Mouse (Mus musculus) limb, embryonic 11.5 days (tissue): ENCODE results near the gene Atp6v1c2. TPM values are rescaled to one million over a fixed set of nuclear protein-coding genes. Genes with fewer than 3 reads are reported as not detected.

Experiments used
- ATAC-seq: fragments of 200-750 bp; cut with Nextera tagmentation; 2 replicates; pipeline ENCODE4 v1.8.0; 2017; ENCODE audit warnings: low read depth; ENCODE audit not compliant: insufficient number of reproducible peaks, low FRiP score, low TSS enrichment
- DNase-seq: peaks from one replicate; pipeline ENCODE4 v3.0.0-alpha.2; 2015; ENCODE audit warnings: low spot score
- H3K27ac ChIP-seq: fragments of 300-500 bp; sonication (generic); replicated peaks from 2 replicates; pipeline ENCODE4 v1.5.1; 2014; ENCODE audit warnings: low read depth, mild to moderate bottlenecking, low read length
- H3K27me3 ChIP-seq: fragments of 300-500 bp; sonication (generic); 2 replicates; pipeline ENCODE4 v1.6.1; 2014; ENCODE audit warnings: mild to moderate bottlenecking, low read length, mixed read lengths; ENCODE audit not compliant: control insufficient read depth, insufficient read depth
- H3K36me3 ChIP-seq: fragments of 300-500 bp; sonication (generic); 2 replicates; pipeline ENCODE4 v1.6.1; 2014; ENCODE audit warnings: mild to moderate bottlenecking, low read length, moderate library complexity, mixed read lengths; ENCODE audit not compliant: control insufficient read depth, insufficient read depth
- H3K4me1 ChIP-seq: fragments of 300-500 bp; sonication (generic); 2 replicates; pipeline ENCODE4 v1.6.1; 2014; ENCODE audit warnings: low read length, mixed read lengths; ENCODE audit not compliant: control insufficient read depth, insufficient read depth
- H3K4me2 ChIP-seq: fragments of 300-500 bp; sonication (generic); 2 replicates; pipeline ENCODE4 v1.6.1; 2014; ENCODE audit warnings: low read depth, mild to moderate bottlenecking, moderate library complexity; ENCODE audit not compliant: severe bottlenecking
- H3K4me3 ChIP-seq: fragments of 300-500 bp; sonication (generic); 2 replicates; pipeline ENCODE4 v1.5.1; 2014; ENCODE audit warnings: low read depth, low read length
- H3K9ac ChIP-seq: fragments of 300-500 bp; sonication (generic); 2 replicates; pipeline ENCODE4 v1.6.1; 2014; ENCODE audit warnings: mild to moderate bottlenecking, low read length
- H3K9me3 ChIP-seq: fragments of 300-500 bp; sonication (generic); 2 replicates; pipeline ENCODE4 v1.6.1; 2016; ENCODE audit warnings: low read length; ENCODE audit not compliant: control insufficient read depth
- WGBS: fragments of 180-500 bp; shearing (Covaris S2); extraction: QIAGEN DNeasy Blood & Tissue Kit; methylation state at CpG from one replicate; pipeline ENCODE4 v1.1.7; 2014; 5-methylcytosine and 5-hydroxymethylcytosine counted together
- polyA plus RNA-seq: library from polyadenylated mRNA; unstranded; fragments of >200 nt; fragmentation: Nextera tagmentation; extraction: Ambion mirVana; gene quantifications from 2 replicates; pipeline ENCODE4 v1.2.1, GENCODE M21; 2014

The Atp6v1c2 gene
- polyA plus RNA-seq, 1 experiment from 2014 or later = 0.23 TPM

- Histone ChIP-seq H3K27me3 (peaks cover 2% of the 10 kb centered on the region; the same call in 1 of the 2 replicates), H3K4me1 (no peaks in the 10 kb centered on the region), H3K36me3 (no peaks in the 10 kb centered on the region), H3K4me2 (no peak overlapping the region), H3K4me3 (no peak overlapping the region), H3K9me3 (no peaks in the 10 kb centered on the region), H3K27ac (no peak overlapping the region), H3K9ac (no peak overlapping the region)
- WGBS = 73% methylated on average over 4 of the region's 4 CpGs
- DNase-seq (no peak), ATAC-seq (no peak)
Measured at GRCm38 (mm10) chr12:17317970-17318369, 11.2 kb downstream of the Atp6v1c2 start.

- Histone ChIP-seq H3K27ac (no peak overlapping the region), H3K36me3 (no peaks in the 10 kb centered on the region), H3K9ac (no peak overlapping the region), H3K4me1 (no peaks in the 10 kb centered on the region), H3K27me3 (no peaks in the 10 kb centered on the region), H3K4me2 (no peak overlapping the region), H3K4me3 (no peak overlapping the region), H3K9me3 (no peaks in the 10 kb centered on the region)
- DNase-seq (no peak), ATAC-seq (no peak)
- 90% methylated on average over 5 of the region's 5 CpGs for WGBS
Measured at GRCm38 (mm10) chr12:17316096-17316495, 13.1 kb downstream of the Atp6v1c2 start.

- ATAC-seq (no peak), DNase-seq (no peak)
- Histone ChIP-seq H3K36me3 (no peaks in the 10 kb centered on the region), H3K27me3 (no peaks in the 10 kb centered on the region), H3K4me1 (no peaks in the 10 kb centered on the region), H3K27ac (no peak overlapping the region), H3K9me3 (no peaks in the 10 kb centered on the region), H3K4me3 (no peak overlapping the region), H3K4me2 (no peak overlapping the region), H3K9ac (no peak overlapping the region)
- WGBS = 85% methylated on average over 16 of the region's 16 CpGs
Measured at GRCm38 (mm10) chr12:17310852-17311839, 18.0 kb downstream of the Atp6v1c2 start.

- 49% methylated on average over 4 of the region's 4 CpGs for WGBS
- DNase-seq (no peak), ATAC-seq (no peak)
- Histone ChIP-seq H3K4me1 (no peaks in the 10 kb centered on the region), H3K36me3 (no peaks in the 10 kb centered on the region), H3K4me3 (no peak overlapping the region), H3K9ac (no peak overlapping the region), H3K27ac (no peak overlapping the region), H3K4me2 (no peak overlapping the region), H3K27me3 (no peaks in the 10 kb centered on the region), H3K9me3 (no peaks in the 10 kb centered on the region)
Measured at GRCm38 (mm10) chr12:17308246-17308645, 20.9 kb downstream of the Atp6v1c2 start.

GRCm38 (mm10) chr12:17305445-17305844 is 23.7 kb downstream of the Atp6v1c2 start:
- Histone ChIP-seq H3K4me2 (no peak overlapping the region), H3K4me3 (no peak overlapping the region), H3K36me3 (no peaks in the 10 kb centered on the region), H3K9ac (no peak overlapping the region), H3K4me1 (no peaks in the 10 kb centered on the region), H3K27me3 (no peaks in the 10 kb centered on the region), H3K27ac (no peak overlapping the region), H3K9me3 (no peaks in the 10 kb centered on the region)
- WGBS = 90% methylated on average over 7 of the region's 7 CpGs
- no peak for ATAC-seq
- no peak for DNase-seq

GRCm38 (mm10) chr12:17299902-17300301 is 29.3 kb downstream of the Atp6v1c2 start:
- no peaks in the 10 kb centered on the region for H3K9me3 ChIP-seq
- no peak overlapping the region for H3K4me2 ChIP-seq
- ATAC-seq (no peak), DNase-seq (no peak)
- H3K4me1 ChIP-seq = no peaks in the 10 kb centered on the region
- no peak overlapping the region for H3K4me3 ChIP-seq
- WGBS = 93% methylated on average over 1 of the region's 1 CpGs
- no peak overlapping the region for H3K27ac ChIP-seq
- H3K27me3 ChIP-seq = no peaks in the 10 kb centered on the region
- no peak overlapping the region for H3K9ac ChIP-seq
- no peaks in the 10 kb centered on the region for H3K36me3 ChIP-seq

- H3K27me3 ChIP-seq = no peaks in the 10 kb centered on the region
- no peaks in the 10 kb centered on the region for H3K4me1 ChIP-seq
- no peak for ATAC-seq
- no peak overlapping the region for H3K9ac ChIP-seq
- H3K4me2 ChIP-seq = no peak overlapping the region
- WGBS = 66% methylated on average over 2 of the region's 2 CpGs
- H3K36me3 ChIP-seq = no peaks in the 10 kb centered on the region
- DNase-seq = no peak
- H3K4me3 ChIP-seq = no peak overlapping the region
- no peak overlapping the region for H3K27ac ChIP-seq
- H3K9me3 ChIP-seq = no peaks in the 10 kb centered on the region
Measured at GRCm38 (mm10) chr12:17296899-17297298, 32.3 kb downstream of the Atp6v1c2 start.

GRCm38 (mm10) chr12:17290569-17290968 is 38.6 kb downstream of the Atp6v1c2 start:
- DNase-seq (no peak), ATAC-seq (no peak)
- H3K4me2 ChIP-seq = no peak overlapping the region
- no peak overlapping the region for H3K27ac ChIP-seq
- WGBS = 64% methylated on average over 4 of the region's 4 CpGs
- H3K27me3 ChIP-seq = no peaks in the 10 kb centered on the region
- no peak overlapping the region for H3K9ac ChIP-seq
- no peaks in the 10 kb centered on the region for H3K36me3 ChIP-seq
- H3K9me3 ChIP-seq = no peaks in the 10 kb centered on the region
- H3K4me1 ChIP-seq = no peaks in the 10 kb centered on the region
- H3K4me3 ChIP-seq = no peak overlapping the region
